ENCODE assay signal across 8 mouse cellular contexts in the genomic region with DNA sequence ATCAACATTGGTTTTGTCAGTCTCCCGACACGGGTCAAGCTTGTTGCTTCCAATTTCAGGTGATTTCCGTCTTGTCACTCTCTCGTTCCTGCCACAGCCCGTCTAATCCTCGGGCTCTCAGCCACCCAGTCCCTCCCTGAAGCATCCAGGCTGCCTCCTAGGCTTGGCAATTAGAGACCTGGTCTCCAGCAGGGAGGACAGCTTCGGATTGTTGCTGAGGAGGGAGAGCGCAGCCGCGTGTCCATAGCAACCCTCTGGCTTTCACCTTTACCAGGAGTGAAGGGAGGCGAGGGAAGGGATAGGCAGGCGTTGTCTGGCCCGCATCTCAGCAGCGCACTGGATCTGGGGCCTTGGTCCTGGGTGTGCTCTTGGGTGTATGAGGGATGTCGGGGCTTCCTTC. TPM values are rescaled to one million over a fixed set of nuclear protein-coding genes. Genes with fewer than 3 reads are reported as not detected.
DNase-seq lines count a peak whose midpoint lies in the region; ATAC-seq and TF ChIP-seq lines count a peak whose summit lies in the region.

No protein-coding gene starts in this region.

- WGBS in heart, postnatal 0 days: 27% methylated on average over 15 of the region's 15 CpGs
- WGBS in embryonic facial prominence, embryonic 13.5 days: 12% methylated on average over 15 of the region's 15 CpGs
- 17% methylated on average over 15 of the region's 15 CpGs for WGBS in hindbrain, embryonic 15.5 days
- 32% methylated on average over 15 of the region's 15 CpGs for WGBS in neural tube, embryonic 11.5 days

- H3K27ac ChIP-seq in heart, postnatal 0 days (ENCODE audit: low read depth): no peak overlapping the region
- H3K27ac ChIP-seq in embryonic facial prominence, embryonic 13.5 days: no peak overlapping the region
- H3K27ac ChIP-seq in hindbrain, embryonic 15.5 days (replicated peaks): peak overlapping the region; percentile 69
- H3K27ac ChIP-seq in neural tube, embryonic 11.5 days (ENCODE audit: low read depth, low read length): no peak overlapping the region

- no peak overlapping the region for H3K4me3 ChIP-seq in heart, postnatal 0 days (ENCODE audit: low read depth, low read length)
- no peak overlapping the region for H3K4me3 ChIP-seq in embryonic facial prominence, embryonic 13.5 days
- H3K4me3 ChIP-seq in hindbrain, embryonic 15.5 days: no peak overlapping the region; the same call in 1 of the 2 replicates
- H3K4me3 ChIP-seq in neural tube, embryonic 11.5 days (ENCODE audit: low read depth, low read length): no peak overlapping the region

- no peaks in the 10 kb centered on the region for H3K36me3 ChIP-seq in heart, postnatal 0 days (replicated peaks; ENCODE audit: control insufficient read depth, insufficient read depth, low read length)
- no peaks in the 10 kb centered on the region for H3K36me3 ChIP-seq in embryonic facial prominence, embryonic 13.5 days
- no peaks in the 10 kb centered on the region for H3K36me3 ChIP-seq in hindbrain, embryonic 15.5 days
- H3K36me3 ChIP-seq in neural tube, embryonic 11.5 days (ENCODE audit: control insufficient read depth, insufficient read depth, low read length): no peaks in the 10 kb centered on the region

- TF ChIP-seq EP300 in heart, postnatal 0 days (IDR thresholded peaks at IDR 0.05; ENCODE audit: low read depth): no peak

- H3K4me1 ChIP-seq in heart, postnatal 0 days (ENCODE audit: control insufficient read depth, insufficient read depth): no peaks in the 10 kb centered on the region
- peaks cover 26% of the 10 kb centered on the region for H3K4me1 ChIP-seq in embryonic facial prominence, embryonic 13.5 days
- peaks cover 12% of the 10 kb centered on the region for H3K4me1 ChIP-seq in hindbrain, embryonic 15.5 days (replicated peaks)
- H3K4me1 ChIP-seq in neural tube, embryonic 11.5 days (ENCODE audit: control insufficient read depth, insufficient read depth, low read length): no peaks in the 10 kb centered on the region

- DNase-seq in heart, postnatal 0 days (ENCODE audit: low spot score): no peak
- no peak for DNase-seq in heart, adult 8-10 months (ENCODE audit: low spot score)
- no peak for DNase-seq in neural tube, embryonic 11.5 days (ENCODE audit: low spot score)
- DNase-seq in T-cell, adult 2 months (ENCODE audit: low spot score): no peak
- DNase-seq in urinary bladder, adult 18-20 months (ENCODE audit: low spot score in 2 of 2): no peak

- H3K9me3 ChIP-seq in heart, postnatal 0 days (replicated peaks; ENCODE audit: control insufficient read depth, low read length): peaks cover 2% of the 10 kb centered on the region; the same call in 1 of the 2 replicates
- H3K9me3 ChIP-seq in embryonic facial prominence, embryonic 13.5 days: peaks cover 1% of the 10 kb centered on the region; the same call in 1 of the 2 replicates
- H3K9me3 ChIP-seq in hindbrain, embryonic 15.5 days: no peaks in the 10 kb centered on the region
- no peaks in the 10 kb centered on the region for H3K9me3 ChIP-seq in neural tube, embryonic 11.5 days (ENCODE audit: control insufficient read depth, low read length)

- H3K9ac ChIP-seq in heart, postnatal 0 days (replicated peaks; ENCODE audit: low read depth, low read length): no peak overlapping the region
- H3K9ac ChIP-seq in embryonic facial prominence, embryonic 13.5 days: no peak overlapping the region
- peak overlapping the region; percentile 32; the same call in 1 of the 2 replicates for H3K9ac ChIP-seq in hindbrain, embryonic 15.5 days
- peak overlapping the region; percentile 5; the same call in 1 of the 2 replicates for H3K9ac ChIP-seq in neural tube, embryonic 11.5 days (ENCODE audit: low read length)

- TF ChIP-seq CTCF in heart, postnatal 0 days (IDR thresholded peaks at IDR 0.05; ENCODE audit: low read depth): no peak

- peaks cover 18% of the 10 kb centered on the region for H3K27me3 ChIP-seq in heart, postnatal 0 days (ENCODE audit: control insufficient read depth, insufficient read depth, low read length)
- H3K27me3 ChIP-seq in embryonic facial prominence, embryonic 13.5 days: peaks cover 34% of the 10 kb centered on the region
- H3K27me3 ChIP-seq in hindbrain, embryonic 15.5 days: peaks cover 3% of the 10 kb centered on the region; the same call in 1 of the 2 replicates
- H3K27me3 ChIP-seq in neural tube, embryonic 11.5 days (ENCODE audit: control insufficient read depth, insufficient read depth, low read length): no peaks in the 10 kb centered on the region

- H3K4me2 ChIP-seq in heart, postnatal 0 days (ENCODE audit: low read depth, low read length): peak overlapping the region; percentile 8; the same call in 1 of the 2 replicates
- H3K4me2 ChIP-seq in embryonic facial prominence, embryonic 13.5 days: peak overlapping the region; percentile 37
- H3K4me2 ChIP-seq in hindbrain, embryonic 15.5 days: peak overlapping the region; percentile 39
- H3K4me2 ChIP-seq in neural tube, embryonic 11.5 days (ENCODE audit: low read depth): no peak overlapping the region

- no peak for ATAC-seq in heart, postnatal 0 days (ENCODE audit: insufficient read depth, low read depth)
- no peak for ATAC-seq in embryonic facial prominence, embryonic 13.5 days (ENCODE audit: insufficient number of reproducible peaks, insufficient read depth, low FRiP score, low TSS enrichment, low read depth)
- ATAC-seq in hindbrain, embryonic 15.5 days (ENCODE audit: low FRiP score, low read depth): peak; percentile 71
- ATAC-seq in neural tube, embryonic 11.5 days (ENCODE audit: insufficient read depth, low FRiP score, low TSS enrichment): no peak; the same call in 1 of the 2 replicates
- no peak for ATAC-seq in erythroid progenitor cell, adult 5-6 weeks (replicated peaks; ENCODE audit: low FRiP score, poor library complexity, severe bottlenecking)

RNA-seq across cellular contexts. Expression of gene Kcnn3, which starts 8.6 kb away (rescaled TPM):
- total RNA-seq in heart, postnatal 0 days (2014; rRNA removed; ENCODE audit: low replicate concordance): 4.7 and 4.9 TPM in 2 replicates
- polyA plus RNA-seq in heart, postnatal 0 days (2015; fragmentation: Nextera tagmentation; extraction: Ambion mirVana): 1.5 TPM in 2 replicates
- total RNA-seq in heart, adult 8-10 months (2022): 1 to 10 TPM; 2.1 to 3.4 (median 2.4) TPM
- polyA plus RNA-seq in embryonic facial prominence, embryonic 13.5 days (2015; fragmentation: Nextera tagmentation; extraction: Ambion mirVana): 1.5 and 1.7 TPM in 2 replicates
- 9.1 and 9.6 TPM in 2 replicates for polyA plus RNA-seq in hindbrain, embryonic 15.5 days (2015; fragmentation: Nextera tagmentation; extraction: Ambion mirVana)
- polyA plus RNA-seq in neural tube, embryonic 11.5 days (2014; fragmentation: Nextera tagmentation; extraction: Ambion mirVana): 1.4 and 1.9 TPM in 2 replicates
- total RNA-seq in erythroid progenitor cell, adult 5-6 weeks (2015; ENCODE audit: low replicate concordance): not detected in 2 replicates
- total RNA-seq in erythroid progenitor cell, adult 5-6 weeks (2017; ENCODE audit: low replicate concordance): not detected in 2 replicates

RNA-seq across cellular contexts. Expression of gene Pmvk, which starts 57.1 kb away (rescaled TPM):
- total RNA-seq in heart, postnatal 0 days (2014; rRNA removed; ENCODE audit: low replicate concordance): 26.2 and 38.0 TPM in 2 replicates
- 50.7 and 52.9 TPM in 2 replicates for polyA plus RNA-seq in heart, postnatal 0 days (2015; fragmentation: Nextera tagmentation; extraction: Ambion mirVana)
- total RNA-seq in heart, adult 8-10 months (2022): 1 to 10 TPM; 5.5 to 8.6 (median 7.5) TPM
- 49.3 and 57.5 TPM in 2 replicates for polyA plus RNA-seq in embryonic facial prominence, embryonic 13.5 days (2015; fragmentation: Nextera tagmentation; extraction: Ambion mirVana)
- 127 and 130 TPM in 2 replicates for polyA plus RNA-seq in hindbrain, embryonic 15.5 days (2015; fragmentation: Nextera tagmentation; extraction: Ambion mirVana)
- polyA plus RNA-seq in neural tube, embryonic 11.5 days (2014; fragmentation: Nextera tagmentation; extraction: Ambion mirVana): 71.8 and 74.5 TPM in 2 replicates
- total RNA-seq in erythroid progenitor cell, adult 5-6 weeks (2015; ENCODE audit: low replicate concordance): 14.1 and 16.3 TPM in 2 replicates
- 8.9 and 13.0 TPM in 2 replicates for total RNA-seq in erythroid progenitor cell, adult 5-6 weeks (2017; ENCODE audit: low replicate concordance)

Comparison
In these comparisons a context has a peak if more than half of its experiments do, and no peak if none do; other contexts are left out.
1. H3K9ac ChIP-seq: peak in hindbrain, embryonic 15.5 days (single experiment) and neural tube, embryonic 11.5 days (single experiment); none in heart, postnatal 0 days (single experiment) and embryonic facial prominence, embryonic 13.5 days (single experiment).